Mouse (Mus musculus) heart, postnatal 4 days (tissue): ENCODE measurements around the gene Zfp791. TPM values are rescaled to one million over a fixed set of nuclear protein-coding genes. Genes with fewer than 3 reads are reported as not detected.
"Not testable (repeated sequence)": the region's sequence is repeated elsewhere in the genome, so short reads cannot be mapped to it uniquely, and the experiment has no call there.

Experiments
- DNase-seq: peaks from one replicate; pipeline ENCODE4 v3.0.0; 2021
- microRNA-seq, 2 experiments: library from miRNA; unstranded; fragments of <30 nt; microRNA quantifications; one replicate each; pipeline ENCODE4 v1.2.0; 2021 to 2022
- total RNA-seq, 2 experiments: library from RNA; stranded (reverse); gene quantifications; 2 replicates each; pipeline ENCODE4 v1.2.3; 2021

Gene Zfp791
- total RNA-seq, 2 experiments from 2014 or later: 1.5 to 2.0 TPM

- DNase-seq: not testable (repeated sequence)
Measured at GRCm38 (mm10) chr8:85082169-85082568, 40.7 kb downstream of the Zfp791 start.

GRCm38 (mm10) chr8:85081216-85081555 lies 41.7 kb downstream of the Zfp791 start, which contains the start of gene Wdr83:
Gene Wdr83, minus strand, starts transcription at chr8:85081306.
- peak; percentile 50 for DNase-seq

GRCm38 (mm10) chr8:85080532-85081215 lies 42.2 kb downstream of the Zfp791 start, which contains the start of gene Wdr83os:
Gene Wdr83os, plus strand, starts transcription at chr8:85080740.
- peak; percentile 68 for DNase-seq

- no peak for DNase-seq
Measured at GRCm38 (mm10) chr8:85080214-85080531, 42.7 kb downstream of the Zfp791 start.

GRCm38 (mm10) chr8:85076993-85077392 lies 45.9 kb downstream of the Zfp791 start:
- peak; percentile 85 for DNase-seq

- peak; percentile 60 for DNase-seq
Measured at GRCm38 (mm10) chr8:85076001-85076400, 46.9 kb downstream of the Zfp791 start.

- no peak for DNase-seq
Measured at GRCm38 (mm10) chr8:85074617-85075016, 48.3 kb downstream of the Zfp791 start.

- DNase-seq: no peak
Measured at GRCm38 (mm10) chr8:85074167-85074566, 48.7 kb downstream of the Zfp791 start.

GRCm38 (mm10) chr8:85073041-85073612 lies 49.8 kb downstream of the Zfp791 start:
- DNase-seq: no peak

GRCm38 (mm10) chr8:85072364-85072929 lies 50.4 kb downstream of the Zfp791 start:
- no peak for DNase-seq

GRCm38 (mm10) chr8:85071514-85072281 lies 51.2 kb downstream of the Zfp791 start, which contains the start of gene Dhps:
Gene Dhps, plus strand, starts transcription at chr8:85071757.
- DNase-seq: peak; percentile 92

GRCm38 (mm10) chr8:85071041-85071440 lies 51.9 kb downstream of the Zfp791 start:
- DNase-seq: no peak

GRCm38 (mm10) chr8:85067982-85068381 lies 54.9 kb downstream of the Zfp791 start, which contains the start of gene Gm5741:
Gene Gm5741, minus strand, starts transcription at chr8:85067982.
- no peak for DNase-seq

- DNase-seq: no peak
Measured at GRCm38 (mm10) chr8:85067155-85067554, 55.7 kb downstream of the Zfp791 start.

GRCm38 (mm10) chr8:85065213-85065612 lies 57.7 kb downstream of the Zfp791 start:
- no peak for DNase-seq

GRCm38 (mm10) chr8:85062603-85063002 lies 60.3 kb downstream of the Zfp791 start:
- no peak for DNase-seq

- DNase-seq: peak; percentile 91
Measured at GRCm38 (mm10) chr8:85059879-85060616, 62.8 kb downstream of the Zfp791 start, which contains the start of gene Fbxw9. Gene Fbxw9, plus strand, starts transcription at chr8:85060055.

Small RNA genes within 50 kb of the gene (microRNA-seq; reads per million reads assigned to microRNA genes)
- gene Gm23388 (0 reads per million in 2 experiments), gene Mir7070 (2.8 to 2.9 reads per million in 2 experiments)

Other genes starting within 250 kb of the Zfp791 start
- gene Gcdh, start 229.2 kb downstream of the Zfp791 start, total RNA-seq: 10 to 100 TPM; 29.7 to 33.0 TPM
- under 1 TPM in 1 of 2 experiments, not detected in 1; 0.23 TPM for gene Klf1, start 221.2 kb downstream of the Zfp791 start, total RNA-seq
- 1 to 10 TPM; 6.0 to 7.1 TPM for gene Dnase2a, start 214.5 kb downstream of the Zfp791 start, total RNA-seq
- gene Mast1, start 185.7 kb downstream of the Zfp791 start, total RNA-seq: under 1 TPM; 0.09 to 0.24 TPM
- gene Rtbdn, start 176.1 kb downstream of the Zfp791 start, total RNA-seq: not detected
- 1 to 10 TPM in 1 of 2 experiments, not detected in 1; 1.5 TPM for gene Gm49661, start 153.7 kb downstream of the Zfp791 start, total RNA-seq
- gene Prdx2, start 153.5 kb downstream of the Zfp791 start, total RNA-seq: 100 to 1,000 TPM; 678 to 716 TPM
- gene Rnaseh2a, start 153.3 kb downstream of the Zfp791 start, total RNA-seq: 10 to 100 TPM; 61.8 to 69.1 TPM
- 10 to 100 TPM; 12.3 to 12.4 TPM for gene Junb, start 144.4 kb downstream of the Zfp791 start, total RNA-seq
- 1 to 10 TPM; 2.2 to 2.6 TPM for gene Hook2, start 132.5 kb downstream of the Zfp791 start, total RNA-seq
- gene Best2, start 108.6 kb downstream of the Zfp791 start, total RNA-seq: not detected
- gene Asna1, start 97.8 kb downstream of the Zfp791 start, total RNA-seq: 10 to 100 TPM; 82.3 to 85.2 TPM
- 100 to 1,000 TPM; 132 to 133 TPM for gene Trir, start 96.3 kb downstream of the Zfp791 start, total RNA-seq
- gene Tnpo2, start 86.2 kb downstream of the Zfp791 start, total RNA-seq: 10 to 100 TPM; 36.4 to 41.0 TPM
- 10 to 100 TPM; 14.1 to 15.1 TPM for gene Fbxw9, start 63.0 kb downstream of the Zfp791 start, total RNA-seq
- gene Gm5741, start 55.1 kb downstream of the Zfp791 start, total RNA-seq: not detected
- gene Dhps, start 51.3 kb downstream of the Zfp791 start, total RNA-seq: 10 to 100 TPM; 40.0 to 40.5 TPM
- 10 to 100 TPM; 52.4 to 61.0 TPM for gene Wdr83os, start 42.4 kb downstream of the Zfp791 start, total RNA-seq
- 10 to 100 TPM; 22.7 to 28.9 TPM for gene Wdr83, start 41.8 kb downstream of the Zfp791 start, total RNA-seq
- 10 to 100 TPM; 26.5 to 29.9 TPM for gene Man2b1, start 39.8 kb downstream of the Zfp791 start, total RNA-seq
- not detected for gene Cks1brt, start 28.8 kb upstream of the Zfp791 start, total RNA-seq
- not detected for gene Olfr371, start 102.9 kb upstream of the Zfp791 start, total RNA-seq
- gene Orc6, start 176.5 kb upstream of the Zfp791 start, total RNA-seq: 10 to 100 TPM; 27.7 to 30.3 TPM
- 10 to 100 TPM; 74.5 to 78.3 TPM for gene Vps35, start 176.7 kb upstream of the Zfp791 start, total RNA-seq